Mouse (Mus musculus) limb, embryonic 11.5 days (tissue): ENCODE measurements at regions not wholly inside any gene's neighbourhood (a gene's known extent, or its start where the extent isn't known, plus 50 kb on each side); places are given as distances from the start of the nearest gene placed in this dataset.

Source experiments
- ATAC-seq: fragments of 200-750 bp; cut with Nextera tagmentation; 2 replicates; pipeline ENCODE4 v1.8.0; 2017; ENCODE audit warnings: low read depth; ENCODE audit not compliant: insufficient number of reproducible peaks, low FRiP score, low TSS enrichment
- DNase-seq: peaks from one replicate; pipeline ENCODE4 v3.0.0-alpha.2; 2015; ENCODE audit warnings: low spot score
- H3K27ac ChIP-seq: fragments of 300-500 bp; sonication (generic); replicated peaks from 2 replicates; pipeline ENCODE4 v1.5.1; 2014; ENCODE audit warnings: low read depth, mild to moderate bottlenecking, low read length
- H3K27me3 ChIP-seq: fragments of 300-500 bp; sonication (generic); 2 replicates; pipeline ENCODE4 v1.6.1; 2014; ENCODE audit warnings: mild to moderate bottlenecking, low read length, mixed read lengths; ENCODE audit not compliant: control insufficient read depth, insufficient read depth
- H3K36me3 ChIP-seq: fragments of 300-500 bp; sonication (generic); 2 replicates; pipeline ENCODE4 v1.6.1; 2014; ENCODE audit warnings: mild to moderate bottlenecking, low read length, moderate library complexity, mixed read lengths; ENCODE audit not compliant: control insufficient read depth, insufficient read depth
- H3K4me1 ChIP-seq: fragments of 300-500 bp; sonication (generic); 2 replicates; pipeline ENCODE4 v1.6.1; 2014; ENCODE audit warnings: low read length, mixed read lengths; ENCODE audit not compliant: control insufficient read depth, insufficient read depth
- H3K4me2 ChIP-seq: fragments of 300-500 bp; sonication (generic); 2 replicates; pipeline ENCODE4 v1.6.1; 2014; ENCODE audit warnings: low read depth, mild to moderate bottlenecking, moderate library complexity; ENCODE audit not compliant: severe bottlenecking
- H3K4me3 ChIP-seq: fragments of 300-500 bp; sonication (generic); 2 replicates; pipeline ENCODE4 v1.5.1; 2014; ENCODE audit warnings: low read depth, low read length
- H3K9ac ChIP-seq: fragments of 300-500 bp; sonication (generic); 2 replicates; pipeline ENCODE4 v1.6.1; 2014; ENCODE audit warnings: mild to moderate bottlenecking, low read length
- H3K9me3 ChIP-seq: fragments of 300-500 bp; sonication (generic); 2 replicates; pipeline ENCODE4 v1.6.1; 2016; ENCODE audit warnings: low read length; ENCODE audit not compliant: control insufficient read depth
- WGBS: fragments of 180-500 bp; shearing (Covaris S2); extraction: QIAGEN DNeasy Blood & Tissue Kit; methylation state at CpG from one replicate; pipeline ENCODE4 v1.1.7; 2014; 5-methylcytosine and 5-hydroxymethylcytosine counted together

DNA sequence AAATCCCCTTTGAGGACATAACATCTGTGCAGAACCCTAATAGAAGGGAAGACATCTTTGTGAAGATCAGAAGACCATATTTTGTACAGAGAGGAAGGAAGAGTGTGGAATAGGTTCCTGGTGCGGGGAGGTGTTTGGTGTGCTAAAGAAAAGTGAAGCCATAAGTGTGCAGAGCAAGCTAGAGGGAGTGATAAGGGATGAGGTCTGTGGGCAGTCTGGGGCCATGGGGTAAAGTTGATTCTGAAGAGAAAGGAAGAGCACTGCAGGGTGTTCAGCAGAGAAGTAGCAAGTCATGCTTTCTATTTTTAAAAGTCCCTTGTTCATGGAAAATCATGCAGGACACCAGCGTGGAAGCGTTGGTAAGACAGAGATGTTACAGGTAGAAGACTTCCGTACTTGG is 161.8 kb upstream of the Tll1 start:
- ATAC-seq (no peak), DNase-seq (no peak)
- H3K9ac ChIP-seq = no peak overlapping the region
- H3K36me3 ChIP-seq = no peaks in the 10 kb centered on the region
- no peak overlapping the region for H3K27ac ChIP-seq
- H3K4me3 ChIP-seq = no peak overlapping the region
- H3K27me3 ChIP-seq = no peaks in the 10 kb centered on the region
- no peaks in the 10 kb centered on the region for H3K4me1 ChIP-seq
- 93% methylated on average over 4 of the region's 4 CpGs for WGBS
- no peak overlapping the region for H3K4me2 ChIP-seq
- H3K9me3 ChIP-seq = no peaks in the 10 kb centered on the region

- no peaks in the 10 kb centered on the region for H3K4me1 ChIP-seq
- no peak overlapping the region for H3K27ac ChIP-seq
- DNase-seq (no peak), ATAC-seq (no peak)
- 65% methylated on average over 9 of the region's 9 CpGs for WGBS
- no peaks in the 10 kb centered on the region for H3K36me3 ChIP-seq
- H3K4me2 ChIP-seq = no peak overlapping the region
- H3K4me3 ChIP-seq = no peak overlapping the region
- no peaks in the 10 kb centered on the region for H3K27me3 ChIP-seq
- H3K9me3 ChIP-seq = no peaks in the 10 kb centered on the region
- no peak overlapping the region for H3K9ac ChIP-seq
Observed at GRCm38 (mm10) chr8:64366974-64367266, 160.8 kb upstream of the Tll1 start.

DNA sequence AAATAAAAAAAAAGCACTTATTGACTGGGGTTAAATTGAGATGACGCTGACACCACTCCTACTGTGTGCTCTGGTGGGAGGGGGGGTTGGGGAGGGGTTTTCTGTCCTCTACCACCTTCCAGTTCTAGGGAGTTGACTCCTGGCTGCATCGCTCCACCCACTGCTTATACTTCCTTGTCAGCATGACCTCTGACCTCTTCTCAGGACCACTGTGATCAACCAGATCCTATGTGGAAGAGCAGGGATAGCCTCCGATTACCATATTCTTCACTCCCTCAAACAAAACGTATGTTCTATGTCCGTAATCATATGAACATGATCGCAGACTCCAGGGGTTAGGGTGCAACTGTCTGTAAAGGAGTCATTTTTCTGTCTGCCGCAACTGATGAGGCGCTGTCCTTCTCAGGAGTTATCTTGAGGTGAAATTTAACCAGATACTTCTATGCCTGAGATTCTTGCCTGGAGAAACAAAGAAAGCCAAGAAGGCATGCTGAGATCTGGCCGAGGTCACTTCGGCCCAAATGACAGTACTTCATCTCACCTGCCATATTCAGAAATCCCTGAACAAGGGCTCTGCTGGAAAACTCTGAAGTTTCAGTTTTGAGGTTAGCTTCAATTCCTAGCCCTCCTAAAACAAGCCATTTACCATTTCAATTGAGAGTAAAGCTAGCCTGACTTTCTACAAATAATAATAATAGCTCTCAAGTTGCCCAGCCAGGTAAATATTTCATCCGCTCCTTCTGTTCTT is 160.3 kb upstream of the Tll1 start:
- H3K9ac ChIP-seq = no peak overlapping the region
- H3K4me3 ChIP-seq = no peak overlapping the region
- no peaks in the 10 kb centered on the region for H3K27me3 ChIP-seq
- no peak overlapping the region for H3K27ac ChIP-seq
- WGBS = 84% methylated on average over 11 of the region's 11 CpGs
- no peaks in the 10 kb centered on the region for H3K36me3 ChIP-seq
- no peaks in the 10 kb centered on the region for H3K4me1 ChIP-seq
- no peak for ATAC-seq
- DNase-seq = no peak
- H3K4me2 ChIP-seq = no peak overlapping the region
- H3K9me3 ChIP-seq = no peaks in the 10 kb centered on the region

- Histone ChIP-seq H3K4me1 (no peaks in the 10 kb centered on the region), H3K9me3 (no peaks in the 10 kb centered on the region), H3K36me3 (no peaks in the 10 kb centered on the region), H3K4me2 (no peak overlapping the region), H3K9ac (no peak overlapping the region), H3K27ac (no peak overlapping the region), H3K27me3 (no peaks in the 10 kb centered on the region), H3K4me3 (no peak overlapping the region)
- WGBS = 95% methylated on average over 5 of the region's 5 CpGs
- no peak for DNase-seq
- ATAC-seq = no peak
Observed at GRCm38 (mm10) chr8:64357092-64357491, 151.0 kb upstream of the Tll1 start.

DNA sequence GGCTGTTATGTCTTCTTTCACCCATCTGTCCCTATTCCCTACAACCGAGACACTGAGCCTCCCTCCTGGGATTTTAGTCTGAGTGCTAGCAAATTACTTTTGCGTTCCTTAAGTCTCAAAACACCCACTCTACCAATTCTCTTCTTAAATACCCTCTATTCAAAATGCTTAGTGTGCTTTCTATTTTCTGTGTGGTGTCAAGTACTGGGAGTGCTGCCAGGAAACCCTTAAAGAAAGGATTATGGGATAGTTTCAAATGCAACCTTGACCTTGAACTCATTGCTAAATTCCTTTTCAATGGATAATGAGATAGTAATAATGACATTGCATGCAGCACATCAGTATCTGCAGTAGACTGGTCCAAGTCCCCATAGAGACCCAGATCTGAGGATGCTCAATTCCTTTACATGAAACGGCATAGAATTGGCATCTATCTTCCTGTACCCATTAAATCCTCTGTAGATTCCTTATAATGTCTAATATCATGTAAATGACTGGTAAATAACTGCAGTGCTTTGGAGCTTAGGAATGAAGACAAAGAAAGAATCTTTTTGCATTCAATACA is 142.1 kb upstream of the Tll1 start:
- H3K4me1 ChIP-seq = no peaks in the 10 kb centered on the region
- no peak overlapping the region for H3K4me3 ChIP-seq
- DNase-seq (no peak), ATAC-seq (no peak)
- H3K4me2 ChIP-seq = no peak overlapping the region
- no peak overlapping the region for H3K9ac ChIP-seq
- no peaks in the 10 kb centered on the region for H3K27me3 ChIP-seq
- no peaks in the 10 kb centered on the region for H3K36me3 ChIP-seq
- H3K9me3 ChIP-seq = no peaks in the 10 kb centered on the region
- no peak overlapping the region for H3K27ac ChIP-seq
- 82% methylated on average over 3 of the region's 3 CpGs for WGBS

DNA sequence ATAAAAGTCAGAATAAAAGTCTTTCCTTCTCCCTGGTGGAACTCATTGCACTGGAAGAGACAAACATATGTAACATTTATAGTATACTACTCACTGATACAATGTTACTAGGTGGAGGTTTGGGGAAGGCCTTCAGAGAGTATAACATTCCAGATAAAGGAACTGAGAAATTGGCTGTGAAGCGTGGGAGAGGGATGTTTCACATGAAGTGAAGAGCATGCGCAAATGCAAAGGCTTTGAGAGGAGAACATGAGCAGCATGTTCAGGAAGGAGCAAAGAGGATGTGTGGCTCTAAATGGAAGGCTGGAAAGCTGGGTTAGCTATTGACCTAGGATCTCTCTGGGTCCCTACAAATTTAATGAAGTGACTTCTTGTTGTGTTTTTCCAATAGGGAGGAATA is 141.4 kb upstream of the Tll1 start:
- Histone ChIP-seq H3K4me2 (no peak overlapping the region), H3K36me3 (no peaks in the 10 kb centered on the region), H3K27me3 (no peaks in the 10 kb centered on the region), H3K4me1 (no peaks in the 10 kb centered on the region), H3K9ac (no peak overlapping the region), H3K9me3 (no peaks in the 10 kb centered on the region), H3K4me3 (no peak overlapping the region), H3K27ac (no peak overlapping the region)
- 84% methylated on average over 2 of the region's 2 CpGs for WGBS
- DNase-seq (no peak), ATAC-seq (no peak)

- 90% methylated on average over 5 of the region's 5 CpGs for WGBS
- no peak overlapping the region for H3K4me3 ChIP-seq
- H3K4me1 ChIP-seq = no peaks in the 10 kb centered on the region
- no peaks in the 10 kb centered on the region for H3K27me3 ChIP-seq
- H3K9ac ChIP-seq = no peak overlapping the region
- no peaks in the 10 kb centered on the region for H3K9me3 ChIP-seq
- H3K36me3 ChIP-seq = no peaks in the 10 kb centered on the region
- ATAC-seq (no peak), DNase-seq (no peak)
- H3K4me2 ChIP-seq = no peak overlapping the region
- no peak overlapping the region for H3K27ac ChIP-seq
Observed at GRCm38 (mm10) chr8:64346428-64346827, 140.4 kb upstream of the Tll1 start.

DNA sequence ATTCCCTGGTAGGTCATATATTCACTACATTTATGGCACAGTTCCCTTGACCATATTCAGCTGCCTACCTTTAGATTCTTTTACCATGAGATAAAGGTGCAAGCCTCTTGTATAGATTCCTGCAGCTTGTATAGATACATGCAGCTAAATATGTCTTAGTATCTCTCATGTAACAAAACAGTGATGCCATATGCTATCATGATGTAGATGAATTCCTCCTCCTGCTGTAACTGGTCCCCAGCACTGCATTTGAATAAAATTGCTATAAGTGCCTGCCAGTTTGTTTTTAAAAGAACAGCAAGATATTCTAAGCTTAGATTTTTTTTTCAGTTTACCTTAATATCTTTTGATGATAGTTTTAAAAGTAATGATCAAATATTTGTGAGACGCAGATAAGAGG is 138.9 kb upstream of the Tll1 start:
- Histone ChIP-seq H3K27ac (no peak overlapping the region), H3K4me2 (no peak overlapping the region), H3K36me3 (no peaks in the 10 kb centered on the region), H3K4me1 (no peaks in the 10 kb centered on the region), H3K4me3 (no peak overlapping the region), H3K27me3 (no peaks in the 10 kb centered on the region), H3K9ac (no peak overlapping the region), H3K9me3 (no peaks in the 10 kb centered on the region)
- DNase-seq (no peak), ATAC-seq (no peak)
- WGBS = 88% methylated on average over 1 of the region's 1 CpGs

DNA sequence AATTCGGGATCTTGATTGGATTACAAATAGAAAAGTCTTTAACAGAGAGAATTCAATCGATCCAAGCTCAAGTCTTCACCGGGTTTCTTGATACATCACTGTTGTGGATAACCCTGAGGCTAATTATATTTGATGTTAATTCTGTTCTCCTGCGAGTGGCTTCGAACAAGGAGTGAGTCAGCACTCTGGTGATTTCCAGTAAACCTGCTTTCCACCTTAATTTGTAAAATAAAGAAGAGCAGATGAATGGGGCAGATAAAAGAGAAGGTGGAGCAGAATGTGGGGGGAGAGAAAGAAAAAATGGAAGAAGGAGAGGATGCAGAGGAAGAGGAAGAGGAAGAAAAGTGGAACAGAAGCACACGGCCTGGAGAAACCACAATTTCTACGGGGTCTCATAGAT is 137.5 kb upstream of the Tll1 start:
- Histone ChIP-seq H3K27me3 (no peaks in the 10 kb centered on the region), H3K36me3 (no peaks in the 10 kb centered on the region), H3K27ac (no peak overlapping the region), H3K9me3 (no peaks in the 10 kb centered on the region), H3K4me2 (no peak overlapping the region), H3K4me3 (no peak overlapping the region), H3K4me1 (no peaks in the 10 kb centered on the region), H3K9ac (no peak overlapping the region)
- DNase-seq (no peak), ATAC-seq (no peak)
- 89% methylated on average over 7 of the region's 7 CpGs for WGBS
